Mouse (Mus musculus): Measurements from ENCODE around the gene Ncdn.

Gene Ncdn

GRCm38 (mm10) chr4:126707439-126707826, 45.8 kb downstream of the Ncdn start:
- no peak for DNase-seq (ENCODE audit: low read depth)

GRCm38 (mm10) chr4:126706630-126707438, 46.4 kb downstream of the Ncdn start:
- DNase-seq (ENCODE audit: low read depth) = no peak

GRCm38 (mm10) chr4:126696908-126697307, 56.3 kb downstream of the Ncdn start:
- DNase-seq (ENCODE audit: low read depth) = no peak

Data from fibroblast of lung, adult 2 months (primary cell).